Mouse (Mus musculus) C2C12 (cell line): ENCODE results near the gene Dnajc10.

Source experiments
- CTCF ChIP-seq: IDR thresholded peaks from one replicate; pipeline ENCODE4 v1.5.1; 2011; ENCODE audit not compliant: control insufficient read depth, insufficient read depth, insufficient read length
- MAX ChIP-seq: IDR thresholded peaks from one replicate; pipeline ENCODE4 v1.6.1; 2011; ENCODE audit warnings: mild to moderate bottlenecking, control low read depth
- MYOD1 ChIP-seq: IDR thresholded peaks from one replicate; pipeline ENCODE4 v1.6.1; 2011; ENCODE audit warnings: low read depth; ENCODE audit not compliant: control insufficient read depth, insufficient read length
- USF1 ChIP-seq: IDR thresholded peaks from one replicate; pipeline ENCODE4 v1.6.1; 2011; ENCODE audit warnings: low read depth, mild to moderate bottlenecking, control low read depth, moderate library complexity

DNA sequence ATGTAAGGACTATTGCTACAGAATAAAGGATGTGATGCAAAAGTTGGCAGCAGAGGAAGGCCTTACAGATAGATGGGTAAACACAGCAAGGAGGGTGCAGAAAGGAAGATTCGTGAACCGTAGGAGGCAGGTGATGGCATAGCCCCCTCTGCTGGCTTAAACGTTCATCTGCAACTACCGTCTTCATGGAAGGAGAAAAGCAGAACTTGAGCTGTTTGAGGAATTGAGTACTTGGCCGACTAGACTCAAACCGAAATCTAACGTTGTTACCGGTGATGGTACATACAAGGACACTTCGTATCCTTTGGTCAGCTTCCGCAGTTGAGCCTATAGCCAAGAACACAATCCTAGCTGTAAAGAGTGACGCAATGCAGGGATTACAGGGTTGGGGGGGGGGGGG is 48.4 kb upstream of the Dnajc10 start:
- no peak for TF ChIP-seq MAX
- peak; percentile 73 for TF ChIP-seq CTCF
- no peak for TF ChIP-seq USF1
- TF ChIP-seq MYOD1: no peak
